Mouse (Mus musculus) liver, adult 10 weeks (tissue): ENCODE data around the gene Ppp4r4. TPM values are rescaled to one million over a fixed set of nuclear protein-coding genes. Genes with fewer than 3 reads are reported as not detected.

Experiments
- polyA plus RNA-seq: library from polyadenylated mRNA; stranded (reverse); fragments of 350-450 nt; fragmentation: Illumina TruSeq; extraction: RNeasy Lipid Tissue Mini Kit (QIAGEN cat#74804); gene quantifications from one replicate; pipeline ENCODE4 v1.2.3, GENCODE M21; 2014; ENCODE audit warnings: low read depth, low replicate concordance

Gene Ppp4r4
- polyA plus RNA-seq = 9.8 TPM

GRCm38 (mm10) chr12:103532020-103532648 lies at the start of gene Ppp4r4:
Gene Ppp4r4 (plus strand): TSS chr12:103532283.

GRCm38 (mm10) chr12:103631203-103631612 lies 99.1 kb downstream of the Ppp4r4 start, which contains the start of gene Serpina10:
Gene Serpina10 (minus strand): TSS chr12:103631444.

GRCm38 (mm10) chr12:103656848-103657626 lies 125.0 kb downstream of the Ppp4r4 start, which contains the start of gene Serpina6:
Gene Serpina6 (minus strand): TSS chr12:103657212.

Other genes starting within 250 kb of the Ppp4r4 start
- not detected for gene Fam181a, start 221.3 kb upstream of the Ppp4r4 start, polyA plus RNA-seq
- not detected for gene Asb2, start 176.3 kb upstream of the Ppp4r4 start, polyA plus RNA-seq
- 0.74 TPM for gene Otub2, start 143.6 kb upstream of the Ppp4r4 start, polyA plus RNA-seq
- gene 9330161L09Rik, start 124.5 kb upstream of the Ppp4r4 start, polyA plus RNA-seq = not detected
- gene Ddx24, start 106.5 kb upstream of the Ppp4r4 start, polyA plus RNA-seq = 9.5 TPM
- gene Ifi27, start 98.1 kb upstream of the Ppp4r4 start, polyA plus RNA-seq = 45.8 TPM
- 1.6 TPM for gene Ifi27l2a, start 88.6 kb upstream of the Ppp4r4 start, polyA plus RNA-seq
- gene Ifi27l2b, start 75.1 kb upstream of the Ppp4r4 start, polyA plus RNA-seq = 3.4 TPM
- gene Serpina10, start 99.2 kb downstream of the Ppp4r4 start, polyA plus RNA-seq = 69.6 TPM
- 309 TPM for gene Serpina6, start 124.9 kb downstream of the Ppp4r4 start, polyA plus RNA-seq
- not detected for gene Serpina16, start 143.9 kb downstream of the Ppp4r4 start, polyA plus RNA-seq
- not detected for gene Serpina1f, start 163.2 kb downstream of the Ppp4r4 start, polyA plus RNA-seq
- 3,563 TPM for gene Serpina1d, start 241.3 kb downstream of the Ppp4r4 start, polyA plus RNA-seq